Mouse (Mus musculus): Measurements from ENCODE around the gene Sdhd.
A peak's percentile ranks its signal among the peaks of the same experiment; 100 is the strongest.

Gene Sdhd

GRCm38 (mm10) chr9:50585145-50585818 is 18.3 kb downstream of the Sdhd start:
- DNase-seq: no peak

DNA sequence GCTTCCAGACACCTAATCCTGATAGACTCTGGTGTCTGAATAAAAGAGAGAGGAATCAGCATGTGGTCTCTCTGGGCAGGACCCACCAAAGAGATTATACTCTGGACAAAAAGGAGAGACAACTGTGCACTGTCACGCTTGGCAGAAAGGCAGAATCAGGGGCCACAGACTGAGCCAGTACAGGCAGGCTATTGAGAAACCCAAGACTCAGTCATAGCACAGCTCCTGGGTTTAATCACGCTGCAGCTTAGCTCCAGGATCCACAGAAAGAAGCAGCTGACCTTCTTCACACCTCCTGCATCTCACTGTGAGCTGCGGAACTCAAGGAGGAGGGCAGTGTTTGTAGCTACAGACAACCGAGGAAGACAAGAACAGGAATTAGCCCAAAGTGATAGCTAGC is 23.2 kb downstream of the Sdhd start:
- DNase-seq: no peak

DNA sequence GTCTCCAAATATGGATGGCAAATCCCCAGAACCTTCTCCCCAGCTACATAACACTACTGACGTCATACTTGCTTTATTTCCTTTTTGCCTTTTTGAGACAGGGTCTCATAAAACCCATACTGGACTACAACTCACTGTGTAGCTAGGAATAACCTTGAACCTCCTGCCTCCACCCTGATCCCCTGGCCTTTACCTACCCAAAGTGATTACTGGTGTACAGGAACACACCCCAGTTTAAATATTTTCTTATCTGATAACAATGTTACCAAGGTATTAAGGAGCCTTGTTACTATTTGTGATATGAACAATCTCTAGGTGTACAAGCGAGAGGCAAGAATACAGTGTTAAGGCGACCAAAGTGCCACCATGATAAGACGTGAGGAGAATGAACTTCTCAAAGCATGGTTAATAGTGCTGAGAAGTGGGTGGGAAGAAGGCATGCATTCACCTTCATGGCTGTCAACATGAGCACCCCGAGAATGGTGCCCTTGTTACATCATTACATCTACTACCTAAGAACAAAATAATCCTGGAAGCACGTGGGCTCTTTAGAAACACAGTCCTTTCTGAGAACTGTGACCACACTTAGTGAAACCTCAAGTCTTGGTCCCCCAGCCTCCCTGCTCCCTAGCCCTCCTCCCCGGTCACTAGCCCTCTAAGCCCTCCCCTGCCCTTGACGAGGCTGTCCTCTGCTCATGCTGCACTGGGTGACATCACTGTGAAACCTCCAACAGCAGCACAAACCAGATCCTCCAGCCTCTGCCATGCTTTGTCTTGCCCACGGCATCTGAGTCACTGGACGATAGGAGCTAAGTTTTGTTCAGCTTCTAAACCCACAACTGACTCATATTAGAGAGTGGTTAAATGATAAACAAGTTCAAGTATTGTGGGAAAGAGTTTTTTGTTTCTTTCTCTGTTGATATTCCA is 33.8 kb downstream of the Sdhd start:
- DNase-seq: no peak

DNA sequence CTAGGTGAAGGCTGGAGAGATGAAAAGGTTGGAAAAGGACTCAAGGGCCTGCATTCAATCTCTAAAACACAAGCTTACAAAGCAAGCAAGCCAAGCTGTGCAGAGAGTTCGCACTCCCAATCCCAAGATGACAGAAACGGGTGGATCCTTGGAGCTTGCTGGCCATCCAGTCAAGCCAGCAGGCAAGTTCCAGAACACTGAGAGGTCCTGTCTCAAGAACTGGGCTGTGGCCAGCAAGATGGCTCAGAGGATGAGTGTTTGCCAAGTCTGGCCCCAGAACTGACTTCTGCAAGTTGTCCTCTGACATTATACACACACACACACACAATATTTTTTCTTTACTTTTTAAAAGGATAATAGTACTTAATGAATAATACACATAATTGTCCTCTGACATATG is 35.7 kb downstream of the Sdhd start:
- DNase-seq: no peak

GRCm38 (mm10) chr9:50567372-50567771 is 36.2 kb downstream of the Sdhd start:
- no peak for DNase-seq

GRCm38 (mm10) chr9:50565940-50566339 is 37.7 kb downstream of the Sdhd start:
- no peak for DNase-seq

DNA sequence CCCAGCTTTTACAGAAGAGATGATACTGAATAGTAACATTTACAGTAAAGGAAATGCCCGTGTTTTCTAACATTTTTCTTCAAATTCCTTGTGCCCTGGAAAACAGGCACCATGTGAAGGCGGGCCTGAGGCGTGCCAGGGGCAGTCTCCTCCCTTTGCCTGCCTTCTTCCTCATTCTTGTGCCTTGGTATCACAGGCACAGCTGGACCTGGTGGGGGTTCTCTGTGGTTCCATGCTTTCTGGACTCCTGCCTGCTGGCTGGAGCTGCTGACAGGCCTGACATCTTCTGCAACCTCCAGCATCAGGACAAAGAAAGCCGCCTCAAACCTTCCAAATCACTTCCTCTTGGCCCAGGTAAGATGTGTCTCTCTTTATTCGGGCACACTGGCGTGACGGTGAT is 38.4 kb downstream of the Sdhd start:
- DNase-seq: no peak

- DNase-seq: no peak
These were observed 41.7 kb downstream of the Sdhd start for GRCm38 (mm10) chr9:50561918-50562360.

GRCm38 (mm10) chr9:50561145-50561917 is 42.3 kb downstream of the Sdhd start, which contains the start of gene Tex12:
Tex12 (minus strand) TSS chr9:50561325.
- no peak for DNase-seq

GRCm38 (mm10) chr9:50555094-50555446 is 48.5 kb downstream of the Sdhd start, which contains the start of gene Bco2:
Bco2 (minus strand) TSS chr9:50555181.
- no peak for DNase-seq

GRCm38 (mm10) chr9:50554241-50555093 is 49.1 kb downstream of the Sdhd start, which contains the start of gene Il18:
Il18 (plus strand) TSS chr9:50554827.
- peak; percentile 14 for DNase-seq

DNA sequence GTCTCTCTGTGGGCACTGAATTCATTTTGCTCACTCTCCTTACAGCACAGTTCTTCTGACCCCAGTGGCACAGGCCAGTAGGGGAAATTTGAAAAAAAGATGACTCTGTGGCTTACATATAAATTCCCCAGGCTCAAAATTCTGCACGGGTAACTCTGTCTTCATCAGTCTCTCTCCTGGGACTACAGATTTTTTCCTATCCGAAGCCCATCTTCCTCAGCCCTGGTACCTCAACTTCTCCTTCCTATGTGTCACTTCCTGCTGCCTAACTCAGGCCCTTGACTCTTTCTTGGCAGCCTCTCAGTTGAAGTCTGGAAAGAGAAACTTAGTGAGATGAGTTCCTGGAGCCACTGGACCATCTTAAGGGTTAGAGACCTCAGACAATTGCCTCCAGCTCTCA is 50.1 kb downstream of the Sdhd start:
- no peak for DNase-seq

GRCm38 (mm10) chr9:50552206-50552605 is 51.4 kb downstream of the Sdhd start:
- no peak for DNase-seq

GRCm38 (mm10) chr9:50548936-50549335 is 54.7 kb downstream of the Sdhd start:
- DNase-seq: no peak

GRCm38 (mm10) chr9:50547859-50548478 is 55.6 kb downstream of the Sdhd start:
- DNase-seq: no peak
